Mouse (Mus musculus) ES-Bruce4 (cell line): ENCODE measurements at regions not wholly inside any gene's neighbourhood (a gene's known extent, or its start where the extent isn't known, plus 50 kb on each side); places are given as distances from the start of the nearest gene placed in this dataset.

Experiments
- H3K27ac ChIP-seq: 2 replicates; pipeline ENCODE4 v1.5.1; 2012; ENCODE audit warnings: low read length, inconsistent platforms; ENCODE audit not compliant: insufficient read depth
- H3K27me3 ChIP-seq: 2 replicates; pipeline ENCODE4 v1.6.1; 2012; ENCODE audit warnings: mild to moderate bottlenecking, low read length, inconsistent platforms; ENCODE audit not compliant: control insufficient read depth, poor library complexity, insufficient read depth, severe bottlenecking
- H3K36me3 ChIP-seq: 2 replicates; pipeline ENCODE4 v1.6.1; 2012; ENCODE audit warnings: inconsistent platforms, mild to moderate bottlenecking, low read length, moderate library complexity; ENCODE audit not compliant: control insufficient read depth, poor library complexity, insufficient read depth, severe bottlenecking
- H3K4me1 ChIP-seq: one replicate; pipeline ENCODE4 v1.8.1; 2011; ENCODE audit warnings: low read length; ENCODE audit not compliant: control insufficient read depth, insufficient read depth
- H3K4me3 ChIP-seq: 2 replicates; pipeline ENCODE4 v1.5.1; 2011; ENCODE audit warnings: low read depth, mild to moderate bottlenecking, low read length
- H3K9ac ChIP-seq: 2 replicates; pipeline ENCODE4 v1.6.1; 2012; ENCODE audit warnings: low read depth, mild to moderate bottlenecking, inconsistent platforms; ENCODE audit not compliant: poor library complexity, severe bottlenecking
- H3K9me3 ChIP-seq: replicated peaks from 2 replicates; pipeline ENCODE4 v1.6.1; 2012; ENCODE audit warnings: mild to moderate bottlenecking, low read length, inconsistent platforms; ENCODE audit not compliant: control insufficient read depth, poor library complexity, insufficient read depth, severe bottlenecking
- CTCF ChIP-seq: IDR thresholded peaks from one replicate; pipeline ENCODE4 v1.8.1; 2011; ENCODE audit warnings: low read depth, low read length
- EP300 ChIP-seq: IDR thresholded peaks from 2 replicates; pipeline ENCODE4 v1.6.1; 2011; ENCODE audit warnings: low read depth, low read length; ENCODE audit not compliant: insufficient read depth
- POLR2A ChIP-seq: IDR thresholded peaks from one replicate; pipeline ENCODE4 v1.8.1; 2011; ENCODE audit warnings: low read length; ENCODE audit not compliant: insufficient read depth

DNA sequence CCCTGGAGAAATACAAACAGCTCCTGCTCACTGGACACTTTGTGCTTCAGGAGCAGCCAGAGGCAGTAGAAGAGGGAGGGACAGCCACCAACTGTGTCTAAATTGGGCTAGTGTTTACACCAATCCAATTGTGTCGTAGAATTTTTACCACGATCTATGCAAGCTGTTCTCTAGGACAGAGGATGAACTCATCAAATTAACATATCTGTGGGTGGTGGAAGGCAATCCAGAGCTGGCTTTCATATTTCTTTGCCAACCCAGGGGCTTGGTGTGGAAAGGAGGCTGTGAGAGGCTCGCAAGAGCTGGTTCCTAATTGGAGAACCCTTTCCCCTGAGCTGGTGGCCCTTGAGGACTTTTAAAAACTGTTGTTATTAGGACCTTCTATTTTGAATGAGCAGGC lies 122.3 kb downstream of the Slc38a4 start:
- Histone ChIP-seq H3K27ac (no peak overlapping the region), H3K4me3 (no peak overlapping the region), H3K27me3 (no peaks in the 10 kb centered on the region), H3K36me3 (no peaks in the 10 kb centered on the region), H3K9ac (no peak overlapping the region), H3K9me3 (no peaks in the 10 kb centered on the region), H3K4me1 (no peaks in the 10 kb centered on the region)
- no peak for TF ChIP-seq EP300
- TF ChIP-seq CTCF: no peak
- TF ChIP-seq POLR2A: no peak

DNA sequence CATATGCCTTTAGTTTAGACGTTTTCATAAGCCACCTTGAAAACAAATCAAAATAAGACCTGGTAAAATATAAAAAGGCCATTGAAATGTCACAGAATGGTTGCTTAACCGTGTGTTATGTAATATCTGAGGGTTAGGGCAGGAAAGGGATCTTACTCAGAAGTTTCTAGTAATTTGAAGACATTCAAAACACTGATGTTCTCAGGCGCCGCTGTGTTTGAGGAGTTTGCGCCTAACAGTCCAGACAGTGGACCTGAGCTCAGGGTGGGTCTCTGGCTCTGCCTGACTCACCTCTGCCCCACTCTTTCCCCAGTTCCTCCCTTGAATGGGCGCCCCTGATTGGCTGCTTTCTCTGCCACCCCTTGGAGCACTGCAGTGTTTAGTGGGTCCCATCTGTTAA lies 125.2 kb downstream of the Slc38a4 start:
- H3K27ac ChIP-seq: no peak overlapping the region
- no peak overlapping the region for H3K9ac ChIP-seq
- no peak overlapping the region for H3K4me3 ChIP-seq
- TF ChIP-seq POLR2A: no peak
- no peak for TF ChIP-seq CTCF
- TF ChIP-seq EP300: no peak
- no peaks in the 10 kb centered on the region for H3K4me1 ChIP-seq
- no peaks in the 10 kb centered on the region for H3K27me3 ChIP-seq
- H3K36me3 ChIP-seq: no peaks in the 10 kb centered on the region
- H3K9me3 ChIP-seq: no peaks in the 10 kb centered on the region

DNA sequence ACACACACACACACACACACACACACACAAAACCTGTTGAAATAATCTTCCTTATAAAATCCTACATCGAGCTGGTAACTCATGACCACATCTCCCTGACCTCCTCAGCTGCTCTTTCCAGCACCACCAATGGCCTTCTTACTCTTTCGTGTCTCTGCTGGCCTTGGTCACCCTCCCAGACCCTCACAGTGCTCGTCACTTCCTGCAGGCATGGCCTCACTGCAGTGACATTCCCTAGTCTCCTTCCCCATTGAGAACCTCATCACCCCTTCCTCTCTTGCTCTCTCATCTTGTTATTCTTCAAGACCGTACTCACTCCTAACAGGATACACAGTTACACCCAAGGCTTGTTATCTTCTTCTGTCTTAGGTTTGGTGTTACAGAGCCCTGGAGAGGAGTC lies 126.0 kb downstream of the Slc38a4 start:
- Histone ChIP-seq H3K36me3 (no peaks in the 10 kb centered on the region), H3K4me1 (no peaks in the 10 kb centered on the region), H3K27ac (no peak overlapping the region), H3K9ac (no peak overlapping the region), H3K9me3 (no peaks in the 10 kb centered on the region), H3K4me3 (no peak overlapping the region), H3K27me3 (no peaks in the 10 kb centered on the region)
- TF ChIP-seq POLR2A: no peak
- no peak for TF ChIP-seq CTCF
- TF ChIP-seq EP300: no peak

DNA sequence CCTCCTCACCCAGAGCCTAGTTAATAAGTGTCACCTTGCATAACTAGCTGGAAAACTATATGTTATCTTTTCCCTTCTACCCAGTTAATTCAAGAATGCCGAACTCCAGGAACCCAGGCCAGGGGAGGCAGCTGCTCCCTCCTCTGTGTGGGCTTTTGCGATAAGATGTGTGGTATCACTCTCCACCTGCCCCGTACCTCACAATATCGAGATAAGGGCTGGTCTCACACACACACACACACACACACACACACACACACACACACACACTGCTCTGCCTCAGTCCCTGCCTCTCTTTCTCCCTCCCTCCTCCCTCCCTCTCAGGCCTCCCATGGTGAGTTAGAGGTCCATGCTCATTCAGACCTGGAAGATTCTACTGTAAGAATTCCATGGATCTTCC lies 127.1 kb downstream of the Slc38a4 start:
- Histone ChIP-seq H3K9me3 (no peaks in the 10 kb centered on the region), H3K4me3 (no peak overlapping the region), H3K27ac (no peak overlapping the region), H3K4me1 (no peaks in the 10 kb centered on the region), H3K9ac (no peak overlapping the region), H3K27me3 (no peaks in the 10 kb centered on the region), H3K36me3 (no peaks in the 10 kb centered on the region)
- TF ChIP-seq EP300 (no peak), POLR2A (no peak), CTCF (no peak)

DNA sequence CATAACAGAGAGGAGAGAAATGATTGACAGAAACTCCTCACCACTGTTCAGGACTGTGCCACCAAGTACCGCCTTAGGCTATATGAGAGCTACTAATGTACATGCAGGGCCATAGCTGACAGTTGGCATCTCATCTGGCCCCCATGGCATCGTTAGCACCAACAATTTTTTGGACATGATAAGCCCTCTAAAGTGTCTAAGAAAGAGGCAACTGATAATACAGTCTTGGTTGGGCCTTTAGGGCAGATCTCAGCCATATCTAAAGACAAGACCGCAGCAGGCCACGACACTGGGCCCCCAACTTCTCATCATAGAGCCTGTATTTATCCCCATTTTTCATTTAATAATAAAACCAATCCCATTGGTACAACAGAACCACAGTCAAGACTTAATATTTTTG lies 128.1 kb downstream of the Slc38a4 start:
- no peaks in the 10 kb centered on the region for H3K9me3 ChIP-seq
- H3K36me3 ChIP-seq: no peaks in the 10 kb centered on the region
- no peaks in the 10 kb centered on the region for H3K4me1 ChIP-seq
- TF ChIP-seq CTCF (no peak), EP300 (no peak), POLR2A (no peak)
- no peak overlapping the region for H3K27ac ChIP-seq
- no peak overlapping the region for H3K4me3 ChIP-seq
- no peak overlapping the region for H3K9ac ChIP-seq
- H3K27me3 ChIP-seq: no peaks in the 10 kb centered on the region

DNA sequence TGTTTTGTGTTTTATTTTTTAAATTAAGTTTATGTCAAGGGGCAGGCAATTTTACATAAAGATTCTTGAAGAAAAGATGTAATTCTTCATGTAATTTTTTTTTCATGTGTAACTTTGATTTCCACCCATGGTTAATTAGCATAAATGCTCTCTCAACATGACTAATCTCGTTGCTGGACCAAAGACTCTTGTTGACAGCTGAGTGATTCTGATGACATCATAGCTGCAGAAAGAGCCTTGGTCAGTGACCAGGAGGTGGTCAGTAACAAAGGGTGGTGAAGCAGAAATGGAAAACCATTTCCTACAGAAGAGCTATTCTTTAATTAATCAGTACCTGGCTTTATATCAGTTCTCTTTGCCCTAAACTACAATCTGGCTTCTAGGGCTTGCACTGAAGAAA lies 129.1 kb downstream of the Slc38a4 start:
- H3K27ac ChIP-seq: no peak overlapping the region
- no peaks in the 10 kb centered on the region for H3K27me3 ChIP-seq
- no peak for TF ChIP-seq POLR2A
- TF ChIP-seq CTCF: no peak
- no peak for TF ChIP-seq EP300
- H3K4me3 ChIP-seq: no peak overlapping the region
- H3K9me3 ChIP-seq: no peaks in the 10 kb centered on the region
- no peak overlapping the region for H3K9ac ChIP-seq
- H3K4me1 ChIP-seq: no peaks in the 10 kb centered on the region
- H3K36me3 ChIP-seq: no peaks in the 10 kb centered on the region
